Mouse (Mus musculus): Measurements from ENCODE around the gene A430078G23Rik. TPM values are rescaled to one million over a fixed set of nuclear protein-coding genes. Genes with fewer than 3 reads are reported as not detected.

The A430078G23Rik gene
- polyA plus RNA-seq, 1 experiment from 2014 or later, result 0.05 TPM

- H3K4me3 ChIP-seq (replicated peaks; ENCODE audit: low read depth, low read length), result no peak overlapping the region
- no peak overlapping the region for H3K27ac ChIP-seq
- DNase-seq (ENCODE audit: low spot score), result no peak
- no peak overlapping the region for H3K4me2 ChIP-seq (ENCODE audit: low read length)
- no peaks in the 10 kb centered on the region for H3K9me3 ChIP-seq (replicated peaks; ENCODE audit: low read length)
- ATAC-seq (replicated peaks; ENCODE audit: low FRiP score, low read depth), result no peak
- no peak overlapping the region for H3K9ac ChIP-seq (ENCODE audit: low read depth, low read length)
- H3K27me3 ChIP-seq (ENCODE audit: insufficient read depth, low read length), result no peaks in the 10 kb centered on the region
- H3K4me1 ChIP-seq (replicated peaks; ENCODE audit: insufficient read depth, low read length), result no peaks in the 10 kb centered on the region
- H3K36me3 ChIP-seq (ENCODE audit: insufficient read depth, low read length), result peaks cover 40% of the 10 kb centered on the region
- WGBS, result 82% methylated on average over 12 of the region's 12 CpGs
- peak; percentile 50 for TF ChIP-seq CTCF (IDR thresholded peaks at IDR 0.05; ENCODE audit: low read depth)
Measured at GRCm38 (mm10) chr8:3439510-3439909, 86.3 kb downstream of the A430078G23Rik start.

Other genes starting within 250 kb of the A430078G23Rik start
- gene Insr, start 73.8 kb upstream of the A430078G23Rik start, polyA plus RNA-seq (2015; fragmentation: Nextera tagmentation; extraction: Ambion mirVana), result 26.5 and 27.2 TPM in 2 replicates
- 9.6 and 10.6 TPM in 2 replicates for gene Arhgef18, start 39.6 kb downstream of the A430078G23Rik start, polyA plus RNA-seq (2015; fragmentation: Nextera tagmentation; extraction: Ambion mirVana)
- 8.1 and 8.8 TPM in 2 replicates for gene Pex11g, start 114.3 kb downstream of the A430078G23Rik start, polyA plus RNA-seq (2015; fragmentation: Nextera tagmentation; extraction: Ambion mirVana)
- 0.16 TPM in 1 of 2 replicates, not detected in the other for gene Tex45, start 117.4 kb downstream of the A430078G23Rik start, polyA plus RNA-seq (2015; fragmentation: Nextera tagmentation; extraction: Ambion mirVana)
- 42.1 and 45.0 TPM in 2 replicates for gene Zfp358, start 139.7 kb downstream of the A430078G23Rik start, polyA plus RNA-seq (2015; fragmentation: Nextera tagmentation; extraction: Ambion mirVana)
- gene Mcoln1, start 147.0 kb downstream of the A430078G23Rik start, polyA plus RNA-seq (2015; fragmentation: Nextera tagmentation; extraction: Ambion mirVana), result 46.9 and 54.6 TPM in 2 replicates
- 24.3 and 26.4 TPM in 2 replicates for gene Pnpla6, start 162.0 kb downstream of the A430078G23Rik start, polyA plus RNA-seq (2015; fragmentation: Nextera tagmentation; extraction: Ambion mirVana)
- gene C330021F23Rik, start 214.6 kb downstream of the A430078G23Rik start, polyA plus RNA-seq (2015; fragmentation: Nextera tagmentation; extraction: Ambion mirVana), result 4.4 and 5.2 TPM in 2 replicates
- 9.7 and 11.6 TPM in 2 replicates for gene Camsap3, start 233.9 kb downstream of the A430078G23Rik start, polyA plus RNA-seq (2015; fragmentation: Nextera tagmentation; extraction: Ambion mirVana)